ENCODE assay signal across 20 mouse cellular contexts in genomic region chr5:121958551-121958950, GRCm38 (mm10).
DNase-seq lines count a peak whose midpoint lies in the region; ATAC-seq and TF ChIP-seq lines count a peak whose summit lies in the region.
"Had no signal": no experiment of that assay in that cellular context is flagged by ENCODE, and none has a peak within 500 bp of the region (broad histone marks: within the 10 kb centered on the region; RNA-seq: fewer than 3 reads in every experiment).

No protein-coding gene starts in this region.

- ATAC-seq in forebrain, embryonic 12.5 days (ENCODE audit: low FRiP score) = no peak
- no peak for ATAC-seq in forebrain, embryonic 15.5 days (replicated peaks)
- no peak for ATAC-seq in hindbrain, postnatal 0 days
- ATAC-seq in hindbrain, embryonic 14.5 days (ENCODE audit: low FRiP score) = no peak
- no peak for ATAC-seq in midbrain, postnatal 0 days (ENCODE audit: low FRiP score)
- ATAC-seq: forebrain, embryonic 13.5 days; forebrain, embryonic 16.5 days had no signal

- WGBS in forebrain, embryonic 12.5 days = 91% methylated on average over 9 of the region's 9 CpGs
- WGBS in forebrain, embryonic 15.5 days = 80% methylated on average over 9 of the region's 9 CpGs
- WGBS in hindbrain, postnatal 0 days = 51% methylated on average over 9 of the region's 9 CpGs
- WGBS in hindbrain, embryonic 14.5 days = 67% methylated on average over 9 of the region's 9 CpGs
- 71% methylated on average over 9 of the region's 9 CpGs for WGBS in midbrain, postnatal 0 days
- 89% methylated on average over 9 of the region's 9 CpGs for WGBS in midbrain, embryonic 10.5 days

- no peak overlapping the region for H3K4me2 ChIP-seq in forebrain, embryonic 12.5 days
- no peak overlapping the region for H3K4me2 ChIP-seq in forebrain, embryonic 15.5 days (replicated peaks)
- H3K4me2 ChIP-seq in hindbrain, postnatal 0 days (ENCODE audit: low read depth, low read length) = no peak overlapping the region
- H3K4me2 ChIP-seq in hindbrain, embryonic 14.5 days (replicated peaks) = no peak overlapping the region
- no peak overlapping the region for H3K4me2 ChIP-seq in midbrain, postnatal 0 days (ENCODE audit: low read depth, low read length, poor library complexity, severe bottlenecking)
- H3K4me2 ChIP-seq: embryonic facial prominence, embryonic 13.5 days; embryonic facial prominence, embryonic 15.5 days; forebrain, embryonic 13.5 days had no signal

- 0 out of 2 replicates have a peak overlapping the region, but pooled peaks have one; percentile 9 for H3K9ac ChIP-seq in forebrain, embryonic 12.5 days
- H3K9ac ChIP-seq in forebrain, embryonic 15.5 days (replicated peaks) = no peak overlapping the region
- H3K9ac ChIP-seq in hindbrain, postnatal 0 days (replicated peaks; ENCODE audit: low read length) = no peak overlapping the region
- H3K9ac ChIP-seq in hindbrain, embryonic 14.5 days = no peak overlapping the region
- H3K9ac ChIP-seq in midbrain, postnatal 0 days (replicated peaks; ENCODE audit: low read length, poor library complexity, severe bottlenecking) = no peak overlapping the region
- H3K9ac ChIP-seq: embryonic facial prominence, embryonic 13.5 days; embryonic facial prominence, embryonic 15.5 days; forebrain, embryonic 13.5 days had no signal

- no peak overlapping the region for H3K4me3 ChIP-seq in forebrain, embryonic 12.5 days (replicated peaks)
- H3K4me3 ChIP-seq in forebrain, embryonic 15.5 days = no peak overlapping the region
- no peak overlapping the region for H3K4me3 ChIP-seq in hindbrain, postnatal 0 days (ENCODE audit: low read length)
- H3K4me3 ChIP-seq in hindbrain, embryonic 14.5 days (replicated peaks; ENCODE audit: low read length) = no peak overlapping the region
- no peak overlapping the region for H3K4me3 ChIP-seq in midbrain, postnatal 0 days (ENCODE audit: low read depth, low read length)
- no peak overlapping the region for H3K4me3 ChIP-seq in midbrain, embryonic 10.5 days
- H3K4me3 ChIP-seq: embryonic facial prominence, embryonic 13.5 days; embryonic facial prominence, embryonic 15.5 days; erythroblast, embryonic 14.5 days; forebrain, embryonic 10.5 days; forebrain, embryonic 13.5 days had no signal

- H3K27ac ChIP-seq in forebrain, embryonic 12.5 days = no peak overlapping the region
- no peak overlapping the region for H3K27ac ChIP-seq in forebrain, embryonic 15.5 days (replicated peaks)
- H3K27ac ChIP-seq in hindbrain, postnatal 0 days = no peak overlapping the region
- no peak overlapping the region for H3K27ac ChIP-seq in hindbrain, embryonic 14.5 days
- no peak overlapping the region for H3K27ac ChIP-seq in midbrain, postnatal 0 days (ENCODE audit: low read depth, low read length)
- H3K27ac ChIP-seq in midbrain, embryonic 10.5 days (replicated peaks) = no peak overlapping the region
- H3K27ac ChIP-seq: embryonic facial prominence, embryonic 13.5 days; embryonic facial prominence, embryonic 15.5 days; forebrain, embryonic 10.5 days; forebrain, embryonic 13.5 days had no signal

- peaks cover 26% of the 10 kb centered on the region for H3K4me1 ChIP-seq in forebrain, embryonic 12.5 days
- H3K4me1 ChIP-seq in forebrain, embryonic 15.5 days = peaks cover 62% of the 10 kb centered on the region
- no peaks in the 10 kb centered on the region; the same call in 1 of the 2 replicates for H3K4me1 ChIP-seq in hindbrain, postnatal 0 days (ENCODE audit: insufficient read depth, low read length)
- peaks cover 14% of the 10 kb centered on the region for H3K4me1 ChIP-seq in hindbrain, embryonic 14.5 days (replicated peaks; ENCODE audit: control insufficient read depth, insufficient read depth, low read length)
- no peaks in the 10 kb centered on the region for H3K4me1 ChIP-seq in midbrain, postnatal 0 days (ENCODE audit: insufficient read depth, low read length)
- H3K4me1 ChIP-seq in midbrain, embryonic 10.5 days = peaks cover 17% of the 10 kb centered on the region

- H3K27me3 ChIP-seq in forebrain, embryonic 12.5 days = 0 out of 2 replicates have a peak, but pooled peaks cover 2% of the 10 kb centered on the region
- no peaks in the 10 kb centered on the region for H3K27me3 ChIP-seq in forebrain, embryonic 15.5 days
- H3K27me3 ChIP-seq in hindbrain, postnatal 0 days (ENCODE audit: insufficient read depth, low read length) = no peaks in the 10 kb centered on the region
- H3K27me3 ChIP-seq in hindbrain, embryonic 14.5 days (ENCODE audit: control insufficient read depth, insufficient read depth, low read length) = no peaks in the 10 kb centered on the region
- H3K27me3 ChIP-seq in midbrain, postnatal 0 days (ENCODE audit: insufficient read depth, low read length) = no peaks in the 10 kb centered on the region
- no peaks in the 10 kb centered on the region for H3K27me3 ChIP-seq in midbrain, embryonic 10.5 days (ENCODE audit: low read depth, poor library complexity, severe bottlenecking)
- H3K27me3 ChIP-seq: embryonic facial prominence, embryonic 13.5 days; embryonic facial prominence, embryonic 15.5 days had no signal

- DNase-seq in hindbrain, postnatal 0 days (ENCODE audit: low spot score) = no peak
- DNase-seq in hindbrain, embryonic 14.5 days (ENCODE audit: low spot score) = no peak
- DNase-seq in midbrain, postnatal 0 days (ENCODE audit: low spot score) = peak; percentile 35
- no peak for DNase-seq in midbrain, embryonic 10.5 days (ENCODE audit: low spot score)
- DNase-seq: adrenal gland, adult 2 months; adrenal gland, postnatal 10 days; adrenal gland, postnatal 25 days; cerebellum, adult 11 months; cerebellum, adult 18-20 months; cerebellum, adult 8-10 months; cerebellum, postnatal 36 days; embryo, embryonic 11 days had no signal

- TF ChIP-seq CTCF in hindbrain, postnatal 0 days (IDR thresholded peaks at IDR 0.05; ENCODE audit: low read depth) = 0 out of 2 replicates have a peak, but pooled peaks have one; percentile 3
- TF ChIP-seq CTCF in midbrain, postnatal 0 days (IDR thresholded peaks at IDR 0.05) = no peak

- no peaks in the 10 kb centered on the region for H3K9me3 ChIP-seq in forebrain, embryonic 12.5 days
- no peaks in the 10 kb centered on the region for H3K9me3 ChIP-seq in forebrain, embryonic 15.5 days
- H3K9me3 ChIP-seq in hindbrain, postnatal 0 days (ENCODE audit: low read length) = no peaks in the 10 kb centered on the region
- no peaks in the 10 kb centered on the region for H3K9me3 ChIP-seq in hindbrain, embryonic 14.5 days (ENCODE audit: control insufficient read depth, low read length)
- H3K9me3 ChIP-seq in midbrain, postnatal 0 days (ENCODE audit: low read length) = no peaks in the 10 kb centered on the region
- no peaks in the 10 kb centered on the region for H3K9me3 ChIP-seq in midbrain, embryonic 10.5 days (replicated peaks)
- H3K9me3 ChIP-seq: embryonic facial prominence, embryonic 13.5 days; embryonic facial prominence, embryonic 15.5 days; forebrain, embryonic 10.5 days; forebrain, embryonic 13.5 days had no signal

- no peaks in the 10 kb centered on the region for H3K36me3 ChIP-seq in forebrain, embryonic 12.5 days (replicated peaks)
- no peaks in the 10 kb centered on the region for H3K36me3 ChIP-seq in forebrain, embryonic 15.5 days
- H3K36me3 ChIP-seq in hindbrain, postnatal 0 days (ENCODE audit: insufficient read depth, low read length) = no peaks in the 10 kb centered on the region
- no peaks in the 10 kb centered on the region for H3K36me3 ChIP-seq in hindbrain, embryonic 14.5 days (replicated peaks; ENCODE audit: control insufficient read depth, insufficient read depth)
- H3K36me3 ChIP-seq in midbrain, postnatal 0 days (ENCODE audit: insufficient read depth, low read length) = no peaks in the 10 kb centered on the region
- H3K36me3 ChIP-seq in midbrain, embryonic 10.5 days = no peaks in the 10 kb centered on the region
- H3K36me3 ChIP-seq: embryonic facial prominence, embryonic 13.5 days; embryonic facial prominence, embryonic 15.5 days; forebrain, embryonic 10.5 days had no signal
